Mouse (Mus musculus): Measurements from ENCODE around the gene Traf1. TPM values are rescaled to one million over a fixed set of nuclear protein-coding genes. Genes with fewer than 3 reads are reported as not detected.

Gene Traf1
- polyA plus RNA-seq, 1 experiment from 2014 or later: 3.3 TPM

GRCm38 (mm10) chr2:34960966-34961365, 606 bp downstream of the Traf1 start:
- Histone ChIP-seq H3K4me3 (ENCODE audit: inconsistent target) (no peak overlapping the region), H3K27ac (no peak overlapping the region), H3K36me3 (ENCODE audit: inconsistent target) (no peaks in the 10 kb centered on the region), H3K79me2 (ENCODE audit: inconsistent target) (no peaks in the 10 kb centered on the region; the same call in 1 of the 2 replicates)
- WGBS (ENCODE audit: missing documents): 76% methylated on average over 6 of the region's 6 CpGs

GRCm38 (mm10) chr2:34960466-34960865, 1.1 kb downstream of the Traf1 start:
- Histone ChIP-seq H3K4me3 (ENCODE audit: inconsistent target) (no peak overlapping the region), H3K27ac (no peak overlapping the region), H3K79me2 (ENCODE audit: inconsistent target) (no peaks in the 10 kb centered on the region; the same call in 1 of the 2 replicates), H3K36me3 (ENCODE audit: inconsistent target) (no peaks in the 10 kb centered on the region)
- WGBS (ENCODE audit: missing documents): 90% methylated on average over 5 of the region's 5 CpGs

- Histone ChIP-seq H3K27ac (no peak overlapping the region), H3K4me3 (ENCODE audit: inconsistent target) (no peak overlapping the region), H3K36me3 (ENCODE audit: inconsistent target) (no peaks in the 10 kb centered on the region), H3K79me2 (ENCODE audit: inconsistent target) (no peaks in the 10 kb centered on the region)
- 56% methylated on average over 7 of the region's 7 CpGs for WGBS (ENCODE audit: missing documents)
Measured at GRCm38 (mm10) chr2:34958582-34958981, 3.0 kb downstream of the Traf1 start.

- no peak overlapping the region for H3K27ac ChIP-seq
- H3K79me2 ChIP-seq (ENCODE audit: inconsistent target): no peaks in the 10 kb centered on the region
- H3K4me3 ChIP-seq (ENCODE audit: inconsistent target): no peak overlapping the region
Measured at GRCm38 (mm10) chr2:34958036-34958435, 3.5 kb downstream of the Traf1 start.

GRCm38 (mm10) chr2:34957405-34957804, 4.2 kb downstream of the Traf1 start:
- Histone ChIP-seq H3K4me3 (ENCODE audit: inconsistent target) (no peak overlapping the region), H3K27ac (no peak overlapping the region), H3K36me3 (ENCODE audit: inconsistent target) (no peaks in the 10 kb centered on the region), H3K79me2 (ENCODE audit: inconsistent target) (no peaks in the 10 kb centered on the region)
- WGBS (ENCODE audit: missing documents): 87% methylated on average over 1 of the region's 1 CpGs

More at GRCm38 (mm10) chr2:34958036-34958435, 3.5 kb downstream of the Traf1 start:
- WGBS (ENCODE audit: missing documents): 45% methylated on average over 7 of the region's 7 CpGs
- H3K36me3 ChIP-seq (ENCODE audit: inconsistent target): no peaks in the 10 kb centered on the region

GRCm38 (mm10) chr2:34956941-34957340, 4.6 kb downstream of the Traf1 start:
- H3K79me2 ChIP-seq (ENCODE audit: inconsistent target): no peaks in the 10 kb centered on the region
- no peak overlapping the region for H3K4me3 ChIP-seq (ENCODE audit: inconsistent target)
- H3K27ac ChIP-seq: no peak overlapping the region
- H3K36me3 ChIP-seq (ENCODE audit: inconsistent target): no peaks in the 10 kb centered on the region
- 37% methylated on average over 5 of the region's 5 CpGs for whole genome bisulfite sequencing (ENCODE audit: missing documents)

GRCm38 (mm10) chr2:34954344-34954743, 7.2 kb downstream of the Traf1 start:
- Histone ChIP-seq H3K79me2 (ENCODE audit: inconsistent target) (no peaks in the 10 kb centered on the region), H3K27ac (no peak overlapping the region), H3K36me3 (ENCODE audit: inconsistent target) (no peaks in the 10 kb centered on the region), H3K4me3 (ENCODE audit: inconsistent target) (no peak overlapping the region)

- H3K36me3 ChIP-seq (ENCODE audit: inconsistent target): no peaks in the 10 kb centered on the region
- no peak overlapping the region for H3K27ac ChIP-seq
- H3K4me3 ChIP-seq (ENCODE audit: inconsistent target): no peak overlapping the region
- H3K79me2 ChIP-seq (ENCODE audit: inconsistent target): no peaks in the 10 kb centered on the region
- 89% methylated on average over 2 of the region's 2 CpGs for WGBS (ENCODE audit: missing documents)
Measured at GRCm38 (mm10) chr2:34953547-34954116, 7.9 kb downstream of the Traf1 start.

GRCm38 (mm10) chr2:34953018-34953417, 8.6 kb downstream of the Traf1 start:
- no peaks in the 10 kb centered on the region for H3K79me2 ChIP-seq (ENCODE audit: inconsistent target)
- H3K36me3 ChIP-seq (ENCODE audit: inconsistent target): no peaks in the 10 kb centered on the region
- no peak overlapping the region for H3K27ac ChIP-seq
- 58% methylated on average over 2 of the region's 4 CpGs for WGBS (ENCODE audit: missing documents)
- H3K4me3 ChIP-seq (ENCODE audit: inconsistent target): no peak overlapping the region

- H3K79me2 ChIP-seq (ENCODE audit: inconsistent target): no peaks in the 10 kb centered on the region
- no peak overlapping the region for H3K27ac ChIP-seq
- H3K4me3 ChIP-seq (ENCODE audit: inconsistent target): no peak overlapping the region
- H3K36me3 ChIP-seq (ENCODE audit: inconsistent target): no peaks in the 10 kb centered on the region
Measured at GRCm38 (mm10) chr2:34951469-34951868, 10.1 kb downstream of the Traf1 start.

- H3K79me2 ChIP-seq (ENCODE audit: inconsistent target): no peaks in the 10 kb centered on the region
- no peak overlapping the region for H3K27ac ChIP-seq
- no peak overlapping the region for H3K4me3 ChIP-seq (ENCODE audit: inconsistent target)
- H3K36me3 ChIP-seq (ENCODE audit: inconsistent target): no peaks in the 10 kb centered on the region
- WGBS (ENCODE audit: missing documents): 78% methylated on average over 2 of the region's 2 CpGs
Measured at GRCm38 (mm10) chr2:34948622-34949021, 12.9 kb downstream of the Traf1 start.

- H3K4me3 ChIP-seq (ENCODE audit: inconsistent target): no peak overlapping the region
- no peaks in the 10 kb centered on the region for H3K79me2 ChIP-seq (ENCODE audit: inconsistent target)
- no peaks in the 10 kb centered on the region for H3K36me3 ChIP-seq (ENCODE audit: inconsistent target)
- H3K27ac ChIP-seq: no peak overlapping the region
- WGBS (ENCODE audit: missing documents): 50% methylated on average over 4 of the region's 4 CpGs
Measured at GRCm38 (mm10) chr2:34946046-34946445, 15.5 kb downstream of the Traf1 start.

GRCm38 (mm10) chr2:34945580-34945979, 16.0 kb downstream of the Traf1 start:
- no peak overlapping the region for H3K4me3 ChIP-seq (ENCODE audit: inconsistent target)
- H3K36me3 ChIP-seq (ENCODE audit: inconsistent target): no peaks in the 10 kb centered on the region
- 49% methylated on average over 4 of the region's 4 CpGs for WGBS (ENCODE audit: missing documents)
- H3K79me2 ChIP-seq (ENCODE audit: inconsistent target): no peaks in the 10 kb centered on the region
- H3K27ac ChIP-seq: no peak overlapping the region

GRCm38 (mm10) chr2:34944761-34945160, 16.8 kb downstream of the Traf1 start:
- H3K36me3 ChIP-seq (ENCODE audit: inconsistent target): no peaks in the 10 kb centered on the region
- 8% methylated on average over 8 of the region's 8 CpGs for WGBS (ENCODE audit: missing documents)
- H3K27ac ChIP-seq: 0 out of 2 replicates have a peak overlapping the region, but pooled peaks have one; percentile 5
- no peaks in the 10 kb centered on the region for H3K79me2 ChIP-seq (ENCODE audit: inconsistent target)
- no peak overlapping the region for H3K4me3 ChIP-seq (ENCODE audit: inconsistent target)

GRCm38 (mm10) chr2:34943556-34944120, 17.9 kb downstream of the Traf1 start:
- Histone ChIP-seq H3K4me3 (ENCODE audit: inconsistent target) (no peak overlapping the region), H3K27ac (no peak overlapping the region), H3K79me2 (ENCODE audit: inconsistent target) (no peaks in the 10 kb centered on the region), H3K36me3 (ENCODE audit: inconsistent target) (no peaks in the 10 kb centered on the region)
- 73% methylated on average over 13 of the region's 13 CpGs for WGBS (ENCODE audit: missing documents)
